Mouse (Mus musculus) megakaryocyte, adult 5-6 weeks (primary cell): ENCODE measurements around the gene Surf4. TPM values are rescaled to one million over a fixed set of nuclear protein-coding genes. Genes with fewer than 3 reads are reported as not detected.

ENCODE experiments used
- ATAC-seq: 2 replicates; pipeline ENCODE4 v1.8.0; 2016; ENCODE audit warnings: mild to moderate bottlenecking, inconsistent platforms; ENCODE audit not compliant: poor library complexity, severe bottlenecking
- total RNA-seq, 2 experiments: library from RNA; stranded (forward) in 1 of 2; stranded (reverse) in 1 of 2; fragments of 153-499, 151-499 nt in 1 of 2; fragments of 221-1000, 200-1000 nt in 1 of 2; gene quantifications; 2 replicates each; pipeline versions ENCODE4 v1.2.3 to v1.2.4; 2015 to 2017

Gene Surf4
- total RNA-seq, 2 experiments from 2014 or later = 98.4 to 100 TPM

- ATAC-seq = no peak
Measured at GRCm38 (mm10) chr2:26932473-26933303, 1.0 kb downstream of the Surf4 start.

- peak; percentile 38 for ATAC-seq
Measured at GRCm38 (mm10) chr2:26930390-26930789, 3.3 kb downstream of the Surf4 start.

GRCm38 (mm10) chr2:26927745-26928476 is 5.8 kb downstream of the Surf4 start:
- ATAC-seq = no peak

DNA sequence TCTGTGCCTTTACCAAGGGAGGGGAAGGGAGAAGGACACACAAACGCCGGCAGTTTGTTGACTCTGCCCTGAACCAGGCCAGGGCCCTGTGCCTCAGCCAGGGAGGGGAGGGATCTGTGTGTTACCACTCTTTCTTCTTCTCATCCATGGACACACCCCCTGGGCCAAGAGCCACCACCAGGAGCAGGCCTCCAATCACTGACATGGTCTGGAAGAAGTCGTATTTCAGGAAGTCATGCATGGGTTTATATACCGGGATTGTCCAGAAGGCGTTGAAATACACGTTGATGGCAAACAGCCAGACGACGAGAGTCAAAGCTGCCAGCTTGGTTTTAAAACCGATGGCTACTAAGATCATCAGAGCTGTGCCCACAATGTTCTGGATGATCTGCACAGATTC is 11.9 kb downstream of the Surf4 start:
- no peak for ATAC-seq

GRCm38 (mm10) chr2:26920190-26920855 is 13.4 kb downstream of the Surf4 start:
- no peak for ATAC-seq

GRCm38 (mm10) chr2:26919684-26920083 is 14.0 kb downstream of the Surf4 start:
- ATAC-seq = no peak

GRCm38 (mm10) chr2:26916738-26917137 is 17.0 kb downstream of the Surf4 start:
- ATAC-seq = peak; percentile 32

DNA sequence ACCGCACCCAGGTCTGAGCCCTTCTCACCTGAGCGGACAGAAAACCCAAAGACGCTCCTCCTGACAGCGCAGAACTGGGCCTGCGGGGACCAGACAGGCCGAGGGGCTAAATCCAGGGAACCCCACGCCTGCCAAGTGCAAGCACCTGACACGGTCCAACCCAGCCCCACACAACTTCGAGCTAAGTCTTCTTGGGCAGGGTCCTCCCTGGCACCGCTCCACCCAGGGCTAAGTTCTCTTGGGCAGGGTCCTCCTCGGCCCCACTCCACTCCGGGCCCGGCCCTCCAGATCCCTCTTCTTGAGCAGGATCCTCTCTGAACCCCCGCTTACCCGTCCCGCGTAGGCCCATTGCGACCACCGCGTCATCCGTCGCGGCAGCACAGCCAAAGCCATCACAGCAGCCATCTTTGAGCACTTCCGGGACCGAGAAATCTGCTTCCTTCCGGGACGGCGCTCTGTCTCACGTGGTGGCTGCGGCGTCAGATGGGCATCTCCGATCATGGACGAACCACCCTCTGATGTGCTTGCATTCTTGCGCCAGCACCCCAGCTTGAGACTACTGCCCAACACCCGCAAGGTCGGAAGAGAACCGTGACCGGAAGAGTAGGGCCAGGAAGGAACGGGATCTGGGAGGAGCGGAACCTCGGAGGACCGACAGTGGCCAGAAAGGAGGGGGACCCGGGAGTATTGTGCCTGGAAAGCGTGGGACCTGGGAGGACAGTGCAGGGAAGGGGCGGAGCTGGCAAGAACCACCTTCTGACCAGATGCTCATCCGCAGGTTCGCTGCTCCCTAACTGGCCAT is 17.6 kb downstream of the Surf4 start, which contains the start of the genes Surf2 and Surf1:
TSS of gene Surf2 (plus strand) at position 441 of the 802 bp plus-strand sequence.
TSS of gene Surf1 (minus strand) at position 604 of the 802 bp plus-strand sequence.
- ATAC-seq = peak; percentile 96

- no peak for ATAC-seq
Measured at GRCm38 (mm10) chr2:26914148-26914941, 19.4 kb downstream of the Surf4 start.

DNA sequence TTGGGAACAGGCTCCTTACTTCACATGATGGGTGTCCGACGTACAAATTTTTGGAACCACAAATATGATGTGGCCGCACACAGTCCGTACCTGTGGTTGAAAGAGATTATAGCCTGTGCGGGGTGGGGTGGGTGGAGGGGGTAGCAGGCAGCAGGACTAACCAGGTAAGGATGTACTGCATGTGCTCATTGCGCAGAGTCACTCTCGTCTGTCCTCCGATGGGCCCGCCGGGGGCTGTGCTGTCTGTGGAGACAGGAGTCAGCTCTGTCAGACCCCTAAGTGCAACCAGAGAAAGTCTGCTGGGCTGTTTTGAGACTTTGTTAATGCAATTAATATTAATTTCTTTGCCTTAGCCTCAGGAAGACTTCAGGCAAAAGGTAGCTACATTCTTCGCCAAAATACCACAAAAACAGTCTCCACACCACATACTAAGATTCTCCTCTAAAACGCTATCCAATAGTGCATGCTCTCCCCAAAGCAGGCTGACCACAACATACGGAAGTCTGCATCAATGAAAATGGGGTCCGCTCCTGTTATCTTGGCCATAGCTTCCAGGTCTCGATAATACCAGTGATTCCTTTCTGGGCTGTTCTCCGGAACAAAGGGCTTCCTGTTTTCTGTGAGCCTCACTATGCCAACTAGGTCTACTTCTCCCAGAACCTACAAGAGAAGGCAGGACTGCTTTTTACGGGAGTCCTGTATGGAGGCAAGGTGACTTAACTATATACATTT is 20.1 kb downstream of the Surf4 start:
- no peak for ATAC-seq

- ATAC-seq = no peak
Measured at GRCm38 (mm10) chr2:26912253-26912770, 21.4 kb downstream of the Surf4 start.

- peak; percentile 9; the same call in 1 of the 2 replicates for ATAC-seq
Measured at GRCm38 (mm10) chr2:26910994-26911765, 22.5 kb downstream of the Surf4 start.

GRCm38 (mm10) chr2:26910124-26910993 is 23.4 kb downstream of the Surf4 start, which contains the start of the genes Med22 and Rpl7a:
Gene Med22, minus strand, starts transcription at chr2:26910677.
Gene Rpl7a, plus strand, starts transcription at chr2:26910764.
- ATAC-seq = peak; percentile 90

DNA sequence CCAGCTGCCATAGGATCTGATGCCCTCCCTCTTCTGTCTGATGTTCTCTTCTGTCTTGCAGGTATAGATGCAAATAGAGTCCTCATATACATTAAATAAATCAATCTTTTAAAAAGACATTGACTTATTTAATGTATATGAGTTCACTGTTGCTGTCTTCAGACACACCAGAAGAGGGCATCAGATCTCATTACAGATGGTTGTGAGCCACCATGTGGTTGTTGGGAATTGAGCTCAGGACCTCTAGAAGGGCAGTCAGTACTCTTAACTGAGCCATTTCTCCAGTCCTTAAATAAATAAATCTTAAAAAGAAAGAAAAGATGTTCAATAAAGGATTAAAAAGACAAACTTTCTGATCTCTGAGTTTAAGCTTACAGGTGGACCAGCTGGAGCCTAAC is 24.3 kb downstream of the Surf4 start:
- ATAC-seq = no peak

DNA sequence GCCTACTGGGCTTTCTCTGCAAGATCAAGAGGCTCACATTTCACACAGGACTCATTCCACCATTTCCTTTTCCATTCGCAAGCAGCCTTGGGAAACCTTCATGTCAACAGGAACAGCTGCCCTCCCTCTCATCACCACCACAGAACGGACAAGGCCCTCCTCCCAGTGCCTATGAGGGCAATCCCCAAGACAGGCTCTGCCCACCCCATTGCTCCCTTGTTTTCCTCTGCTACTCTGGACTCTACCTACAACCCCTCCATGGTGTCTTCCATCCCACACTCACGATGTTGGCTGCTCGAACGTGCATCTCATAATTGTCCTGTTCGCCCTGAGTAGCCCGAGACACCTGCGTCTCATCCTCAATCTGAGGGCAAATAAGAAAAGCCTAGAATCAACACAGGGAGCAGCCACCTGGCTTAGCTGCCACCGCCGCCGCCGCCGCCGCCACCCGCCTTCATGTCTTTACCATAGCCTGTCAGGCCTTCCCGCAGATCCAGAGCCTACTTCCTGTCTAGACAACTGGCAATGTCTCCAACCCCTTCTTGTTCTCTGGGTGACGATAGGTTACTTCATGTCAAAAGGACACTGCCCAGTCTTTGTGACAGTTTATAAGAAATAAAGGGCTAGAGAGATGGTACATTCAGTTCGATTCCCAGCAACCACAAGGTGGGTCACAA is 24.9 kb downstream of the Surf4 start:
- ATAC-seq = no peak

- ATAC-seq = 0 out of 2 replicates have a peak, but pooled peaks have one; percentile 23
Measured at GRCm38 (mm10) chr2:26907109-26907508, 26.6 kb downstream of the Surf4 start.
